Mouse (Mus musculus): ENCODE measurements at regions not wholly inside any gene's neighbourhood (a gene's known extent, or its start where the extent isn't known, plus 50 kb on each side); places are given as distances from the start of the nearest gene placed in this dataset.
A peak's percentile ranks its signal among the peaks of the same experiment; 100 is the strongest.

DNA sequence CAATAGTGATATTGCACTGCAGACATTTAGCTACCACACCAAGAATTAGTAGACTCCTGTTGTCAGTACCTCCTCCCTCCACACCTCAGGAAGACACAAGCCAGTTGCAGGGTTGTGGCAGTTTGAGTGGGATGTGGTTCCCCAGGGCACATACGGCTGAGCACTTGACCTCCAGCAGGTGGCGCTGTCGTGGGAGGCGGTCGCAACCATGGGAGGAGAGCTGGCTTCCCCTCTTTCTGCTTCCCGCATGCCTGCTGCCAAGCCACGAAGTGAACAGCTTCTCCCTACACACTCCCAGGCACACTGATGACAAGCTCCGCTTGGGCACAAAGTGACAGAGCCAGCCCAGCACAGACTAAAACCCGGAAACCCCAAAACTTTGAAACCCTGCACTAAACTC, 73.2 kb upstream of the Kctd3 start:
- Histone ChIP-seq H3K9ac (ENCODE audit: low read depth, low read length) (no peak overlapping the region), H3K27ac (no peak overlapping the region), H3K27me3 (ENCODE audit: control insufficient read depth, insufficient read depth, low read length) (no peaks in the 10 kb centered on the region), H3K4me3 (no peak overlapping the region), H3K79me2 (replicated peaks; ENCODE audit: control insufficient read depth, insufficient read depth, low read length) (no peaks in the 10 kb centered on the region), H3K36me3 (ENCODE audit: control insufficient read depth, insufficient read depth, low read length) (no peaks in the 10 kb centered on the region), H3K4me1 (ENCODE audit: control insufficient read depth, insufficient read depth, low read length) (peaks cover 9% of the 10 kb centered on the region)
- DNase-seq = peak; percentile 56 to 69
- intact Hi-C loops (cut with DNase I) = loop anchor here (1.0 to 5.0 kb wide), 3 partner anchors 52 to 499 kb away; no protein-coding TSS in a partner anchor
- 17% methylated on average over 9 of the region's 9 CpGs for WGBS
- TF ChIP-seq EP300 (IDR thresholded peaks at IDR 0.05; ENCODE audit: insufficient read depth, low read depth, low read length) = no peak
- 0 out of 2 replicates have a peak, but pooled peaks have one; percentile 18 for TF ChIP-seq POLR2A (IDR thresholded peaks at IDR 0.05; ENCODE audit: insufficient read depth, low read depth, low read length)
- peak; percentile 83 for TF ChIP-seq CTCF (IDR thresholded peaks at IDR 0.05)

DNA sequence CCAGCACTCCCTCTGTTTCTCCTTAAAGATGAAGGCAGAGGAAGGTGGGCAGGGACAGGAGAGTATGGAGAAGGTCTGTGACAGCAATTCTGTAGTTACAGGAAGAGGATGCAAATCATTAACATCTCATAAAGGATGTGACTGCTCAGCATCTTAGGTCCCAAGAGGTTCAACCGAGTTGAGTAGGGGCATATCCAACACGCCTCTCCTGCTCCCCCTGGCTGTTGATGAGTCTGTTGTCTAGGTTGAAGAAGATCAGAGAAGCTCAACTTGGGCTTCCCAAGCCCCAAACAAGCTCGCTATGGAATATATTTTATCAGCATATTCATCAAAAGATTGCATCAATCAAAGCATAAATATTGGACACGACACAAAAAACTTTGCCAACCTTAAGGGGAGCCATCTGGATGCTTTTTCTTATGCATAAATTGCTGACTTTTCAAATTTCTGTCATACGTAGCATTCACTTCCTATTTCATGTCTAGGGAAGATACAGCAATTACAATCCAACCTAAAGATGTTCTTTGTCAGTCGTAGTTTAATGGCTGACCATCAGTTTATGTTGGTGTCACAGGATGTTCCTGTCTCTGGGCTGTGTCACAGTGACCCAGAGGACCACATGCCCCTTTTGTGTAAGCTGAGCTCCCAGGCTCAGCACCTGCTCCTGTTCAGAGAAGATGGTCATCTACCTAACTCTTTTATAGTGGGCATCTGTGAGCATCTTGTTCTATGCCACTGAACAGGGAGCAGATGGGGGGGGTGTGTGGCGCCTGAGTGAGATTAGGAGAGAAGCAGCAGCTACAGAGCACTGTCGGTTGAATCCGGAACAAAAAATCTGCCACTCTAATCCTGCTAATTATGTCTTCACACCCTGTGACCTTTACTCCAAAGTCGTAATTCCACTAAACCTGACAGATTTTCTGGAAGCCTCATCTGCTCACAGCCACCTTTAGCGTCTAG, 72.1 kb upstream of the Kctd3 start:
- WGBS = 80% methylated on average over 11 of the region's 11 CpGs
- Histone ChIP-seq H3K36me3 (ENCODE audit: control insufficient read depth, insufficient read depth, low read length) (no peaks in the 10 kb centered on the region), H3K4me1 (ENCODE audit: control insufficient read depth, insufficient read depth, low read length) (peaks cover 9% of the 10 kb centered on the region), H3K27me3 (ENCODE audit: control insufficient read depth, insufficient read depth, low read length) (no peaks in the 10 kb centered on the region), H3K4me3 (no peak overlapping the region), H3K27ac (no peak overlapping the region), H3K79me2 (replicated peaks; ENCODE audit: control insufficient read depth, insufficient read depth, low read length) (no peaks in the 10 kb centered on the region), H3K9ac (ENCODE audit: low read depth, low read length) (no peak overlapping the region)
- TF ChIP-seq EP300 (IDR thresholded peaks at IDR 0.05; ENCODE audit: insufficient read depth, low read depth, low read length) = no peak
- peak; percentile 30 for TF ChIP-seq CTCF (IDR thresholded peaks at IDR 0.05)
- TF ChIP-seq POLR2A (IDR thresholded peaks at IDR 0.05; ENCODE audit: insufficient read depth, low read depth, low read length) = no peak
- no peak for DNase-seq
- intact Hi-C loops (cut with DNase I) = loop anchor here (1.0 to 5.0 kb wide), 3 partner anchors 51 to 500 kb away; no protein-coding TSS in a partner anchor

DNA sequence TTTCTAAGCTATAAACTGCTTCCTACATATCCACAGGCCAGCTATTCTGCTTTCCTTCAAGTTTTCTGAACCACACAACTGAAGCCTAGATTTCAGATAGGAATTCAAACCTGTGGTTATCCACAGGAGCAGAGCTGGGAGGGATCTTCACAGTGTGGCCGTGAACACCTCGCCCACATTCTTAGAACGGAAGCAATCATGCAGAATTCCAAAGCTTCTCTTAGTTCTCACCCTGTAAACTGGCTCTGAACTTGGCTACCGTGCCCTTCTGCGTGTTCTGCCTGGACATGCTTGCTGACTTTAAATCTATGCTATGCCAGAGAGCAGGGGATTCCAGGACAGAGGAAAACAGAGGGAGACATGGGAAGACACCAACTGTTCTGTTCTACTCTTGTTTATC, 70.2 kb upstream of the Kctd3 start:
- Histone ChIP-seq H3K4me3 (no peak overlapping the region), H3K4me1 (ENCODE audit: control insufficient read depth, insufficient read depth, low read length) (peaks cover 9% of the 10 kb centered on the region), H3K9ac (ENCODE audit: low read depth, low read length) (no peak overlapping the region), H3K36me3 (ENCODE audit: control insufficient read depth, insufficient read depth, low read length) (no peaks in the 10 kb centered on the region), H3K27me3 (ENCODE audit: control insufficient read depth, insufficient read depth, low read length) (no peaks in the 10 kb centered on the region), H3K27ac (no peak overlapping the region), H3K79me2 (replicated peaks; ENCODE audit: control insufficient read depth, insufficient read depth, low read length) (no peaks in the 10 kb centered on the region)
- no peak for DNase-seq
- intact Hi-C loops (cut with DNase I) = no loop called here
- WGBS = 94% methylated on average over 5 of the region's 5 CpGs
- TF ChIP-seq EP300 (IDR thresholded peaks at IDR 0.05; ENCODE audit: insufficient read depth, low read depth, low read length) (no peak), CTCF (IDR thresholded peaks at IDR 0.05) (no peak), POLR2A (IDR thresholded peaks at IDR 0.05; ENCODE audit: insufficient read depth, low read depth, low read length) (no peak)

DNA sequence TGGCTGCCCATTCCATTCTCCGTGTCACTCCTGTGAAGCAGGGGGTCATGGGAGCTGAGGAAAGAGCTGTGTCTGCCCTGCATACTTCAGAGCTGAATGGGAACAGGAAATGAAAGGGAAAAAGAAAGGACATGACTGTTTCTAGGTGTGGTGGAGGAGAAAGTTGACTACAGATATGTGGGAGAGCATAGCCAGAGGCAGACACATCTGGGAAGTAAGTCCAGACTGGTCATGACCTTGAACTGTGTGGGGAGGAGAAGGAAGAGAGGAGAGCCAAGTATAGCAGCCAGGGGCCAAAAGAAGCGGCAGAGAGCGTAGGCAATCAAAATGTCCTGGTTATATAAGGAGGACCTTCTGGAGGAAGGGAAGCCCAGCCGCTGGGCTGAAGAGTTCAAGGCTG, 68.6 kb upstream of the Kctd3 start:
- peak; percentile 19 to 20 for DNase-seq

DNA sequence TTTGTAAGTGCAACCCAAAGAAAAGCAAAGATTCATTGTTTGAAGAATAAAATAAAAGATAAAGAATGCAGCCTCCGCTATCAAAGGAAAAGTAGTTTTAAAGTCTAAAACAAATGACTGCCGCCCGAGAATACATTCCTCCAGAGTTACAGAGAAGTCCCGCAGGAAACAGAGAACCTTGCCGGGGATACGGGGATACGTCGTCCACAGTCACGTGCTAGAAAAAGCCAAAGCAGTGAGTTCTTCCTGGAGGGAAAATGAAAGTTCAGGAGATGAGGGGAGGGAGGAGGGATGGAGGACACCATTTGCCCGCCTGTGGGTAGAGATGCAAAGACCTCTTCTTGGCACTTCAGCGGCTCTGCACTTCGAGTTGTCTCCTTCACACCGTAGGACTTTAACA, 68.0 kb upstream of the Kctd3 start:
- Histone ChIP-seq H3K9ac (ENCODE audit: low read depth, low read length) (no peak overlapping the region), H3K27ac (peak overlapping the region; percentile 32), H3K4me3 (peak overlapping the region; percentile 22; the same call in 1 of the 2 replicates), H3K36me3 (ENCODE audit: control insufficient read depth, insufficient read depth, low read length) (no peaks in the 10 kb centered on the region), H3K27me3 (ENCODE audit: control insufficient read depth, insufficient read depth, low read length) (no peaks in the 10 kb centered on the region), H3K4me1 (ENCODE audit: control insufficient read depth, insufficient read depth, low read length) (peaks cover 6% of the 10 kb centered on the region), H3K79me2 (replicated peaks; ENCODE audit: control insufficient read depth, insufficient read depth, low read length) (no peaks in the 10 kb centered on the region)
- no peak for TF ChIP-seq EP300 (IDR thresholded peaks at IDR 0.05; ENCODE audit: insufficient read depth, low read depth, low read length)
- no peak for TF ChIP-seq POLR2A (IDR thresholded peaks at IDR 0.05; ENCODE audit: insufficient read depth, low read depth, low read length)
- no peak for TF ChIP-seq CTCF (IDR thresholded peaks at IDR 0.05)
- DNase-seq = peak; percentile 38 to 42
- intact Hi-C loops (cut with DNase I) = no loop called here
- 45% methylated on average over 13 of the region's 13 CpGs for WGBS

More for the DNA sequence above, 68.6 kb upstream of the Kctd3 start:
- peak overlapping the region; percentile 22; the same call in 1 of the 2 replicates for H3K4me3 ChIP-seq
- TF ChIP-seq POLR2A (IDR thresholded peaks at IDR 0.05; ENCODE audit: insufficient read depth, low read depth, low read length) (no peak), EP300 (IDR thresholded peaks at IDR 0.05; ENCODE audit: insufficient read depth, low read depth, low read length) (peak; percentile 29; the same call in 1 of the 2 replicates)
- H3K27me3 ChIP-seq (ENCODE audit: control insufficient read depth, insufficient read depth, low read length) = no peaks in the 10 kb centered on the region
- whole genome bisulfite sequencing = 24% methylated on average over 4 of the region's 4 CpGs
- H3K79me2 ChIP-seq (replicated peaks; ENCODE audit: control insufficient read depth, insufficient read depth, low read length) = no peaks in the 10 kb centered on the region
- intact Hi-C loops (cut with DNase I) = no loop called here
- no peaks in the 10 kb centered on the region for H3K36me3 ChIP-seq (ENCODE audit: control insufficient read depth, insufficient read depth, low read length)
- H3K9ac ChIP-seq (ENCODE audit: low read depth, low read length) = no peak overlapping the region
- H3K4me1 ChIP-seq (ENCODE audit: control insufficient read depth, insufficient read depth, low read length) = peaks cover 9% of the 10 kb centered on the region
- H3K27ac ChIP-seq = peak overlapping the region; percentile 15

DNA sequence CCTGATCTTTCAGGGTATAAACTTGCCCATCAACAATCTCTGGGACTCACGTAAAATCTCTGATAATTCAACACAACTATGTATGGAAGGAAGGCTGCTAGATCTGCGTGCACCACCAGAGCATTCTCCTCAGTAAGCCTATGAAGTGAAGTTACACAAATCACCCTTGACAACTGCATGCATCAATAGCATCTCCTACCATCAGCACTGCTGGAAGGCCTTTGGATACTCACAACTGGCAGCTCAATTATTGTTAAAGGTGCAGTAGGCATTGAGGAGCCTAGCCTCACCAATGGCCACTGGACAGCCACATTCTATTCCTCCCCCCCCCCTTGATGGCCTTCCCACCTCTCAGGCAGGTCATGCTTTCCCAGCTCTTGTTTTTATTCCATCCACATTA, 64.9 kb upstream of the Kctd3 start:
- no peak for DNase-seq
- intact Hi-C loops (cut with DNase I) = no loop called here
- H3K4me3 ChIP-seq = no peak overlapping the region
- no peak overlapping the region for H3K27ac ChIP-seq
- no peak for TF ChIP-seq CTCF (IDR thresholded peaks at IDR 0.05)
- no peak for TF ChIP-seq EP300 (IDR thresholded peaks at IDR 0.05; ENCODE audit: insufficient read depth, low read depth, low read length)
- no peak for TF ChIP-seq POLR2A (IDR thresholded peaks at IDR 0.05; ENCODE audit: insufficient read depth, low read depth, low read length)
- no peak overlapping the region for H3K9ac ChIP-seq (ENCODE audit: low read depth, low read length)
- peaks cover 4% of the 10 kb centered on the region for H3K36me3 ChIP-seq (ENCODE audit: control insufficient read depth, insufficient read depth, low read length)
- H3K79me2 ChIP-seq (replicated peaks; ENCODE audit: control insufficient read depth, insufficient read depth, low read length) = no peaks in the 10 kb centered on the region
- 90% methylated on average over 2 of the region's 2 CpGs for WGBS
- H3K27me3 ChIP-seq (ENCODE audit: control insufficient read depth, insufficient read depth, low read length) = no peaks in the 10 kb centered on the region
- H3K4me1 ChIP-seq (ENCODE audit: control insufficient read depth, insufficient read depth, low read length) = peaks cover 6% of the 10 kb centered on the region
